Comparison of ENCODE assay signal across 8 mouse cellular contexts in genomic region chr1:98094811-98095245, GRCm38 (mm10). TPM values are rescaled to one million over a fixed set of nuclear protein-coding genes. Genes with fewer than 3 reads are reported as not detected.
DNase-seq lines count a peak whose midpoint lies in the region; ATAC-seq and TF ChIP-seq lines count a peak whose summit lies in the region.

No protein-coding gene starts in this region.

- peak; percentile 29 for DNase-seq in heart, adult 8-10 months (ENCODE audit: low spot score)
- no peak for DNase-seq in heart, adult 9 months (ENCODE audit: low spot score in 2 of 2)
- no peak for DNase-seq in ES-E14 (ENCODE audit: low read depth, low spot score)
- DNase-seq in embryo, embryonic 11 days = peak; percentile 67
- peak; percentile 20 for DNase-seq in heart, postnatal 25 days (ENCODE audit: low spot score)
- DNase-seq in limb, embryonic 11.5 days (ENCODE audit: low spot score) = no peak
- peak; percentile 97 for DNase-seq in midbrain, embryonic 11.5 days (ENCODE audit: low spot score, missing footprints)
- no peak for DNase-seq in urinary bladder, adult 2 months (ENCODE audit: low spot score)

- in situ Hi-C loops in ES-E14 (cut with MboI; ENCODE audit: low sequenced_read_pairs in 2 of 2, unreplicated experiment in 2 of 2) = no loop called here

- no peaks in the 10 kb centered on the region for H3K9me3 ChIP-seq in ES-E14 (ENCODE audit: control insufficient read depth, insufficient read depth, low read depth, low read length)
- H3K9me3 ChIP-seq in limb, embryonic 11.5 days (ENCODE audit: control insufficient read depth, low read length) = no peaks in the 10 kb centered on the region
- no peaks in the 10 kb centered on the region for H3K9me3 ChIP-seq in midbrain, embryonic 11.5 days (ENCODE audit: control insufficient read depth, low read length)

- ATAC-seq in limb, embryonic 11.5 days (ENCODE audit: insufficient number of reproducible peaks, low FRiP score, low TSS enrichment, low read depth) = peak; percentile 27
- ATAC-seq in midbrain, embryonic 11.5 days (ENCODE audit: low FRiP score) = peak; percentile 68

- peak overlapping the region; percentile 67 for H3K9ac ChIP-seq in ES-E14 (ENCODE audit: insufficient read depth, low read depth, low read length, poor library complexity, severe bottlenecking)
- H3K9ac ChIP-seq in limb, embryonic 11.5 days (ENCODE audit: low read length) = peak overlapping the region; percentile 78
- H3K9ac ChIP-seq in midbrain, embryonic 11.5 days (ENCODE audit: low read length) = peak overlapping the region; percentile 77

- H3K4me3 ChIP-seq in ES-E14 (ENCODE audit: insufficient read depth in 1 of 2, low read depth in 1 of 2, low read length in 2 of 2, poor library complexity in 1 of 2, severe bottlenecking in 1 of 2) = peak overlapping the region; percentile 72 to 92
- peak overlapping the region; percentile 46 for H3K4me3 ChIP-seq in limb, embryonic 11.5 days (ENCODE audit: low read depth, low read length)
- H3K4me3 ChIP-seq in midbrain, embryonic 11.5 days (ENCODE audit: low read depth, low read length) = peak overlapping the region; percentile 52

- no peaks in the 10 kb centered on the region for H3K36me3 ChIP-seq in ES-E14 (ENCODE audit: control insufficient read depth, insufficient read depth, low read length, poor library complexity, severe bottlenecking)
- H3K36me3 ChIP-seq in limb, embryonic 11.5 days (ENCODE audit: control insufficient read depth, insufficient read depth, low read length) = no peaks in the 10 kb centered on the region
- no peaks in the 10 kb centered on the region for H3K36me3 ChIP-seq in midbrain, embryonic 11.5 days (ENCODE audit: control insufficient read depth, insufficient read depth, low read length)

- H3K27me3 ChIP-seq in limb, embryonic 11.5 days (ENCODE audit: control insufficient read depth, insufficient read depth, low read length) = no peaks in the 10 kb centered on the region
- no peaks in the 10 kb centered on the region for H3K27me3 ChIP-seq in midbrain, embryonic 11.5 days (ENCODE audit: control insufficient read depth, insufficient read depth, low read length)

- intact Hi-C loops in heart, postnatal 25 days (cut with DNase I) = loop anchor here (5.0 kb wide), 3 partner anchors 93 to 433 kb away; partner anchors contain the start of gene D1Ertd622e

- H3K4me2 ChIP-seq in limb, embryonic 11.5 days (ENCODE audit: low read depth, severe bottlenecking) = peak overlapping the region; percentile 53
- peak overlapping the region; percentile 64 for H3K4me2 ChIP-seq in midbrain, embryonic 11.5 days

- H3K4me1 ChIP-seq in ES-E14 (ENCODE audit: control insufficient read depth in 2 of 2, insufficient read depth in 2 of 2, low read length in 2 of 2, poor library complexity in 1 of 2) = no peaks in the 10 kb centered on the region
- no peaks in the 10 kb centered on the region for H3K4me1 ChIP-seq in limb, embryonic 11.5 days (ENCODE audit: control insufficient read depth, insufficient read depth, low read length)
- H3K4me1 ChIP-seq in midbrain, embryonic 11.5 days (ENCODE audit: control insufficient read depth, insufficient read depth, low read length) = peaks cover 9% of the 10 kb centered on the region; the same call in 1 of the 2 replicates

- no peak overlapping the region for H3K27ac ChIP-seq in ES-E14 (ENCODE audit: insufficient read depth, low read depth, low read length, poor library complexity, severe bottlenecking)
- no peak overlapping the region for H3K27ac ChIP-seq in limb, embryonic 11.5 days (replicated peaks; ENCODE audit: low read depth, low read length)
- H3K27ac ChIP-seq in midbrain, embryonic 11.5 days (ENCODE audit: low read depth, low read length) = peak overlapping the region; percentile 65

- under 1% methylated on average over 20 of the region's 20 CpGs for WGBS in limb, embryonic 11.5 days
- WGBS in midbrain, embryonic 11.5 days = under 1% methylated on average over 20 of the region's 20 CpGs

TF ChIP-seq in ES-E14, 5 proteins besides CTCF, POLR2A, EP300 and RAD21:
- no peak for TF ChIP-seq HCFC1 (IDR thresholded peaks at IDR 0.05; ENCODE audit: borderline replicate concordance, insufficient read depth, low read length)
- TF ChIP-seq ZNF384 (IDR thresholded peaks at IDR 0.05; ENCODE audit: low read depth, low read length) = no peak
- TF ChIP-seq CHD2 (IDR thresholded peaks at IDR 0.05; ENCODE audit: low read depth, low read length) = no peak
- TF ChIP-seq MAFK (IDR thresholded peaks at IDR 0.05; ENCODE audit: insufficient read depth, low read depth, low read length) = no peak
- no peak for TF ChIP-seq ZC3H11A (IDR thresholded peaks at IDR 0.05; ENCODE audit: borderline replicate concordance, low read depth, low read length)

RNA-seq across cellular contexts. Expression of gene Pam, which starts 0.6 kb away (rescaled TPM):
- total RNA-seq in heart, adult 8-10 months (2022) = 100 to 1,000 TPM; 632 to 807 (median 708) TPM
- total RNA-seq in ES-E14 (2012; rRNA removed) = 11.6 and 16.0 TPM in 2 replicates
- 100 to 1,000 TPM; 615 to 691 TPM for total RNA-seq in heart, postnatal 25 days (2021)
- polyA plus RNA-seq in limb, embryonic 11.5 days (2014; fragmentation: Nextera tagmentation; extraction: Ambion mirVana) = 17.7 and 18.0 TPM in 2 replicates
- 21.1 and 21.2 TPM in 2 replicates for polyA plus RNA-seq in midbrain, embryonic 11.5 days (2014; fragmentation: Nextera tagmentation; extraction: Ambion mirVana)
- 81.4 and 133 TPM in 2 replicates for polyA plus RNA-seq in urinary bladder, adult 2 months (2012; rRNA removed)

Comparison
In these comparisons a context has a peak if more than half of its experiments do, and no peak if none do; other contexts are left out.
1. DNase-seq: peak in heart, adult 8-10 months (single experiment), embryo, embryonic 11 days (single experiment), heart, postnatal 25 days (single experiment) and midbrain, embryonic 11.5 days (single experiment); none in heart, adult 9 months (0 of 2), ES-E14 (single experiment), limb, embryonic 11.5 days (single experiment) and urinary bladder, adult 2 months (single experiment).
2. RNA of gene Pam, which starts 0.6 kb away (total RNA-seq): 632 to 807 TPM in heart, adult 8-10 months and 615 to 691 TPM in heart, postnatal 25 days; 11.6 to 16.0 TPM in ES-E14; every median in the first group is over 10 times any median in the second.
3. Peak in every context shown above with its lines, with median percentiles within 50 percentile points of each other: H3K4me3 ChIP-seq and H3K9ac ChIP-seq.